Mouse (Mus musculus) embryonic fibroblast, embryonic 13.5 days (primary cell): ENCODE results near the gene Fyco1. TPM values are rescaled to one million over a fixed set of nuclear protein-coding genes. Genes with fewer than 3 reads are reported as not detected.

Experiments used
- H3K27ac ChIP-seq: 2 replicates; pipeline ENCODE4 v1.5.1; 2012; ENCODE audit warnings: low read length, control low read depth, inconsistent platforms; ENCODE audit not compliant: insufficient read depth
- H3K4me1 ChIP-seq: 2 replicates; pipeline ENCODE4 v1.6.1; 2011; ENCODE audit warnings: low read length; ENCODE audit not compliant: control insufficient read depth, insufficient read depth
- H3K4me3 ChIP-seq: 2 replicates; pipeline ENCODE4 v1.5.1; 2011; ENCODE audit warnings: mild to moderate bottlenecking, control low read depth, low read length; ENCODE audit not compliant: insufficient read depth
- CTCF ChIP-seq: IDR thresholded peaks from 2 replicates; pipeline ENCODE4 v1.5.1; 2011; ENCODE audit warnings: mild to moderate bottlenecking, control low read depth, low read length, moderate library complexity, borderline replicate concordance; ENCODE audit not compliant: insufficient read depth
- POLR2A ChIP-seq: IDR thresholded peaks from 2 replicates; pipeline ENCODE4 v1.6.1; 2011; ENCODE audit warnings: low read depth, mild to moderate bottlenecking, control low read depth, low read length, moderate library complexity
- polyA plus RNA-seq: library from polyadenylated mRNA; stranded (reverse); fragments of >200 nt; gene quantifications from 2 replicates; pipeline ENCODE4 v1.2.4, GENCODE M21; 2011; ENCODE audit warnings: low read depth; ENCODE audit not compliant: missing spikeins, insufficient read length

The Fyco1 gene
- polyA plus RNA-seq, result 25.2 and 29.2 TPM in 2 replicates

- Histone ChIP-seq H3K4me3 (peak within 1 kb of the TSS; percentile 79), H3K27ac (peak within 1 kb of the TSS; percentile 92), H3K4me1 (peaks cover 5% of the 10 kb centered on the region; the same call in 1 of the 2 replicates)
- TF ChIP-seq POLR2A (peak; percentile 63), CTCF (no peak)
Observed at GRCm38 (mm10) chr9:123851713-123852448, at the start of gene Fyco1. TSS of gene Fyco1 (minus strand) at chr9:123851899.

GRCm38 (mm10) chr9:123872049-123872448, 20.4 kb upstream of the Fyco1 start:
- TF ChIP-seq POLR2A (no peak), CTCF (no peak)
- Histone ChIP-seq H3K4me3 (no peak overlapping the region), H3K27ac (no peak overlapping the region), H3K4me1 (no peaks in the 10 kb centered on the region)

DNA sequence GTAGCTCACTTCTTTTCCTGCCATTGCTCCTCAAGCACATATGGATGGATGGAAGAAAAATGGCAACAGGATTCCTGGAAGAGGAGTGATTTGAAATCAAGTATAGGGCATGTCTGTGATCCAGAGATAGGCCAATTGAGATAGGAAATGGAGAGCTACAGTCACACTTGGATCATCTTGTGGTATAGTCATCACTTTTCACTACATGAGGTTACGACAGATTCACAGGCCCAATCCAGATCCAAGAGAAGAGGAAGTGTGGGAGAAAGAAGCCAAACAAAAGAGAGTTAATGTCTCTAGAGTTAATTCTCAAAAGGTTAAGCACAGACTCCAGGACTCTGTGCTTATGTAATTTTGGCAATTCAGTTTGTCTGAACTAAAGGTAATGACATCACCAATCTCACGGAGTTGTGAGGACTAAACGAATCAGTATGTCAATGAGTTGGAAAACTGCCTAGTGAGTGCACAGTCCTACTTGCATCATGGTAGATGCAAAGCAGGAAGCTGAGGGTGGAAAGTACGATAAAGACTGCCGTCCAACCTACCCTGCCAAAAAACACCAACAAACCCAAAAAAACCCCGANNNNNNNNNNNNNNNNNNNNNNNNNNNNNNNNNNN, 17.6 kb upstream of the Fyco1 start:
- no peaks in the 10 kb centered on the region for H3K4me1 ChIP-seq
- TF ChIP-seq CTCF (no peak), POLR2A (no peak)
- H3K27ac ChIP-seq, result peak overlapping the region; percentile 26; the same call in 1 of the 2 replicates
- no peak overlapping the region for H3K4me3 ChIP-seq

DNA sequence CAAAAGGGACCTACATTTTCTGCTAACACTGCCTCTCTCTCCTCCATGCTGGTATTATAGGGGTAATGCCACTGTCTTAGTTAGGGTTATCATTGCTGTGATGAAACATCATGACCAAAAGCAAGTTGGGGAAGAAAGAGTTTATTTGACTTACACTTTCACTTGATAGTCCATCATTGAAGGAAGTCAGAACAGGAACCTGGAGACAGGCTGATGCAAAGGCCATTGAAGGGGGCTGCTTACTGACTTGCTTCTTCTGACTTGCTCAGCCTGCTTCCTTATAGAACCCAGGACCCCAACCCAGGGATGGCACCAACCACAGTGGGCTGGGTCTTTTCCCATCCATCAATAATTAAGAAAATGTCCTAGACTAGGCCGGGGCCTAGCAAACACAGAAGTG, 11.9 kb upstream of the Fyco1 start:
- TF ChIP-seq POLR2A, result no peak
- no peak for TF ChIP-seq CTCF
- Histone ChIP-seq H3K4me3 (no peak overlapping the region), H3K4me1 (no peaks in the 10 kb centered on the region), H3K27ac (no peak overlapping the region)

GRCm38 (mm10) chr9:123862895-123863616, 11.4 kb upstream of the Fyco1 start:
- TF ChIP-seq CTCF, result no peak
- no peak for TF ChIP-seq POLR2A
- no peaks in the 10 kb centered on the region for H3K4me1 ChIP-seq
- no peak overlapping the region for H3K4me3 ChIP-seq
- H3K27ac ChIP-seq, result no peak overlapping the region

GRCm38 (mm10) chr9:123861929-123862328, 10.2 kb upstream of the Fyco1 start, which contains the start of gene Xcr1:
TSS of gene Xcr1 (minus strand) at chr9:123862029.
- Histone ChIP-seq H3K27ac (no peak within 1 kb of the TSS), H3K4me3 (no peak within 1 kb of the TSS), H3K4me1 (no peaks in the 10 kb centered on the region)
- TF ChIP-seq POLR2A (no peak), CTCF (no peak)

DNA sequence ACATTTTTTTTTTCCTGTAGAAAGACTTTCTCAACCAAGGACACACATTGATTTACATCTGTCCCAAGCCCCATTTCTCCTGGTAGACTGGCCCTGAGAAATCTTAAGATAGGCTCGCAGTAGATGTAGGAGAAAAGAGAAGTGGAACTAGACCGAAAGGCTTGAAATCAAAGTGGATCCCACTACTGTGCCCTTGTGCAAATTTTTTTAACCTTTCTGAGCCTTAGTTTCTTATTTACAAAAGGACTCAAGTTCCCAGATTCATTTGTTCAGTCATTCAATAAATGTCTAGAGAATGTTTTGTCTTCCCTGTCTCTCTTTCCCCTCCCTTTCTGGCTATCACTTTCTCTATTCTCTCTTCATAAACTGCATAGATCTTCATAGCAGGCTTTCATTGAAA, 5.1 kb upstream of the Fyco1 start:
- H3K4me3 ChIP-seq, result no peak overlapping the region
- TF ChIP-seq CTCF (no peak), POLR2A (no peak)

DNA sequence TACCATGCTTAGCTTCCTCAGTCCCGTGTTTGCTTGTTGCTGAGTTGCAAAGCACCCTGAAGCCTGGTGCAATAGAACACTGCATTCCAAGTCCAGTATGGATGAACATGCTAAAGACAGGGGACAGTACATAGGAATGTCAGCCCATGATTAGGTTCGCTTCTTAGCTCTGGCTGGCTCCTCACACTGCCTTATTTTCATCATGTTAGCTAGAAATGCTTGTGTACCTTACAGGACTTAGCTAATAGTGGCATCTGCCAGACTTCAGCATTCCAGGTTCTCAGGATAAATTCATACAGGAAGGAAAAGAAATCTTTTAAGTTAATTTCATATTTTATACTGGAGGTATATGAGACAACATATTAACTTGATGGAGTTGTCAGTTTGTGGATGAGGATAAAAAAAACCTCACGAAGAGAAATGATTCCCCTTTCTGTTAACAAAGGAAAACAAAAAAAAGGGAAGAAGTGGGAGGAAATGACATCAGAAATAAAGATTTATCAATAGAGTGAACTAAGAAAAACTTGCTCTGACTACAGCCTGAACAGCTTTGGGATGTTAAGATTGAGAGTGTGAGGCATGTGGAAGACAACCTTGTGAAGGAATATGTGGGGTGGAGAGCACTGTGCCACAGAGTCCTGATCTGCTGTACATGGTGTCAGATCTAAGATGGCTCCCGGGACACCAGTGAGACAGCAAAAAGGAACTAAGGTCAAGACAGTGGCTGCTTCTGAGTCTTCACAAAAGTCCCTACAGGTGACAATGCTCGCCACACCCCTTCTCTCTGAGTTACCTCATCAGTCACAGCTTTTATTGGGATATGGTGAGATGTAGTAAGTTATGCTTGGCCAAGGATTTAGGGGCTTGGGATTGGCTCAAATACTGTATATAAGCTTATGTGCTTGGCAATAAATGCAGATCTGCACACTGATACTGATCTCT, 1.0 kb upstream of the Fyco1 start:
- Histone ChIP-seq H3K27ac (no peak overlapping the region), H3K4me1 (peaks cover 5% of the 10 kb centered on the region; the same call in 1 of the 2 replicates), H3K4me3 (peak overlapping the region; percentile 21; the same call in 1 of the 2 replicates)
- no peak for TF ChIP-seq CTCF
- no peak; the same call in 1 of the 2 replicates for TF ChIP-seq POLR2A

More for the DNA sequence above, 5.1 kb upstream of the Fyco1 start:
- H3K27ac ChIP-seq, result no peak overlapping the region
- no peaks in the 10 kb centered on the region for H3K4me1 ChIP-seq
